Mouse (Mus musculus): Measurements from ENCODE around the gene Sirt1.
"Not testable (repeated sequence)": the region's sequence is repeated elsewhere in the genome, so short reads cannot be mapped to it uniquely, and the experiment has no call there.

Sirt1 gene

DNA sequence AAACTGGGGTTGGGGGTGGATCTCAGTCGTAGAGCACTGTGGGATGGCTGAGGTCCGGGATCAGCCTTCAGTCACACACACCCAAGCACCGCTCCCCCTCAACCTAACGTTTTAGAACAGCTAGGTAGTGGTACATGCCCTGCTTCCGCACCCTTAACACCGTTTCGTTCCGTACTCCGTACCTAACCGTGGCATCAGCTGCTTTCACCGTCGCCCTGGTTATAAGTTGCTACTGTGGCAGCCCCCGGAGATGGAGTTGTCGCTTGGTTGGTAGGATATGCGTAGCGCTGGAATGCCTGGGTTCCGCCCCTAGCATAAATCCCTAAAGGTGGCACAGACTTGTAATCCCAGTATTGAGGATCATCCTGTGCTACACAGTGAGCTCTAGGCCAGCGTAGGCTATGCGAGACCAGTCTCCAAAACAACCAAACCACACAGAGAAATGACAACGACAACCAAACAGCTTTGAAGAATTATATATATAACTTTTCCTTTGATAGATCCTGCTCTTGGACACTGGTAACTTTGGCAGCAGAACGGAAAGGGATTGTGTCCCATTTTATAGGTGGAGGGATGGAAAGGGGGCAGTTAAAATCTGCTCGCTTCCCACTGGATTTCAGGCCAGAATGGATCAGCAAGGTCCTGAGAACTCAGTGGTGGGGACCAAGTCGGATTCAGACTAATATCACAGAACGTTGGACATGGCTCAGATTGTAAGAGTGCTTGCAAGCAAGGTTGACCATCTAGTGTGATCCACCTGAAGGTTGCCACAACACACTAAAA, at the start of gene Sirt1:
Gene Sirt1 (minus strand): TSS at position 207 of the 783 bp plus-strand sequence.
- no peak for DNase-seq (ENCODE audit: low read depth)

DNA sequence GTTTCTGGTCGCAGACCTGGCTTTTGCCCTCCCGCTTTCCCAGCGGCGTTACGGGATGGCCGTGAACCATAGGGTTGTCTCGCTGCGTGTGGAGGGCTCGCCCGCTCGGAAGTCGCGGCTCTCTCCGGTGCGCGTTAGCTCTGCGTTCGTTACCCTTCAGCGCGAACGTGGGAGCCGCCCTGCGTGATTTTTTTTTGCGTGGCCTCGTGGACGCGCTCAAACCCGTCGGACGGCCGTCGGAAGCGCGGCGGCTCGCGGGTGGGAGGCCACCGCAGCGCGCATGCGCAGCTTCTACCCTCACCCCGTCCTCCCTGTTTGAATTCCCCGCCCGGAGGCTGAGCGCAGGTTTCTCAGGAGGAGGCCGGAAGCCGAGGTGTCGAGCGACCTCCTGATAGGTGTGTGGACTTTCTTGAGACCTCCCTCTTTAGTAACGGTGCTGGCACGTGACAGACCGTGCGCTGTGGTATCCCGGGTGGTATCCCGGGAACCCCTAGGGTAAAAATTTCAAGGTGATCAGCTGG, 48.3 kb upstream of the Sirt1 start, which contains the start of gene Ctnna3:
Gene Ctnna3 (plus strand): TSS at position 314 of the 521 bp plus-strand sequence.
- peak; percentile 91 for DNase-seq (ENCODE audit: low read depth)

DNA sequence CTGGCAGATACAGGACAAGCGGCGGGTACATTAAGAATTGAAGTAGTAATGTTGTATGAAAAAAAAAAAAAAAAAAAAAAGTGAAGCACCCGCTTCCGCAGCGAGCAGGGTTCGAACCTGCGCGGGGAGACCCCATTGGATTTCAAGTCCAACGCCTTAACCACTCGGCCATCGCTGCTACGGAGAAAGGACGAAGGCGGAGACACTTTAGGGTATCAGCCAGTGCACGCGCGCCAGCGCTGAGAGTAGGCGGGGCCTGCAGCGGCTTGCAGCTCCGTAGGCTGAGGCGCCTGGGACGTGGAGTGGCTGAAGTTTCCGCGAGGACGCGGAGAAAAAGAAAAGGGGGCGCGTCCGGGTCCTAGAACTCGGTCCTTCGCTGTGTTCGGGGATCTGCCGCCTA, 47.9 kb upstream of the Sirt1 start:
- DNase-seq (ENCODE audit: low read depth): peak; percentile 96

DNA sequence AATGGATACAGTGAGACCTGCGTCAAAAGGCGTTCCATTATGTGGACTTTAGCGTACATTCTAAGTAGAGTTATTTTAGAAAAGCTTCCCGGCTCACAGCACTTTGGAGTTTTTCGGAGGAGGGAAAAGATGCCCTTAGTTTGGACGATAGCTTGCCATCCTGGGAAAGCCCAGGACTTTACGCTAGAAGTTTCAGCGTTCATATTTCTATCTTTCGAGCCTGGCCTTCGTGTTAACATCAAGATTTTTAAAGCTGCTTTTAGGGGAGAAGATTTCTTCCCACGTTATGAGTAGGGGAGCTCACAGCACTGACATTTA, 47.5 kb upstream of the Sirt1 start:
- DNase-seq (ENCODE audit: low read depth): no peak

DNA sequence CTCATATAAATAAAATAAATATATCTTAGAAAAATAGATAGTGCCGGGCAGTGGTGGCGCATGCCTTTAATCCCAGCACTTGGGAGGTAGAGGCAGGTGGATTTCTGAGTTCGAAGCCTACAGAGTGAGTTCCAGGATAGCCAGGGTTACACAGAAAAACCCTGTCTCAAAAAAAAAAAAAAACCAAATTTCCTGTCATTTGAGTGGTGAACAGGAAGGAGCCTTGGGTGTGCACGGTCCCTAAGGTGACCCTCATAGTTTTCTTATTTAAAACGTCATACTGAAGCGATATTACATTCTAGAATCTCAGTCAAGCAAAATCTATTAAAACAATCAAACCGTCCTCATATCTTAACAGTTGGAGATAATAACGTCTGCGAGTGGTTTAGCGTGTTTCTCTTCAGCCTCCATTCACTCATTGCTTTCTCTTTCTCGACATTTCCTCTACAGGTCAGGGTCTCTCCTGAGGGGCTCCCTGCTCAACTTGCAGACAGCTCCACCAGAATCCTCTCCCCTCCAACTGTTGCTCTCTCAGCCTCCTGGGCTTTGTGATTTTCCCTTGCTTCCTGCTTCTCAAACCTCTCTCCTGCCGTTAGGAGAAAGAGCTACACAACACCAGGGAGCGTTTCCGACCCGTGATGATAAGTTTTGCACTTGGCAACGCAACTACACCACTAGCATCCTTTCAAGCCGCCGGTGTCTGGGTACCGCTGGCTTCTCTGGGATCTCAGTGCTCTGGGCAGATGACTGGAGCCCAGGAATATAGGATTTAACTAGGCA, 46.9 kb upstream of the Sirt1 start:
- peak; percentile 59 for DNase-seq (ENCODE audit: low read depth)

DNA sequence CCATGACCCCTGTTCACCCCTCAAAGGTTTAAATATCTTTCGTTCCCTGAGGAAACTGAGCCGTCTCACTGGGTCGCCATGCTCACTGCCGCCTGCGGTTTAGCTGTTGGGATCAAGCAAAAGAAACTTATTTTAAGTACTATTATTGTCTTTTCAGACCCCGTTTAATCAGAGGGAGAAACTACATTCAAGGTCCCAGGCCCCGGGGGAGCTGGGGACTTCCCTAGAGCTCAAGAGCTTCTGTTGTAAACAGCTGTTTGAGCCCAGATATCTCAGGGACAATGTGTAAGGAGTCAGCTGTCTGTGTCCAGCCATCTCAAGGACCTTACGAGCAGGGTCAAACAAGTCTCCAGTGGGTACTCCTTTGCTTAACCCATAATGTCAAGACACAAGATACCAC, 45.6 kb upstream of the Sirt1 start:
- DNase-seq (ENCODE audit: low read depth): no peak

DNA sequence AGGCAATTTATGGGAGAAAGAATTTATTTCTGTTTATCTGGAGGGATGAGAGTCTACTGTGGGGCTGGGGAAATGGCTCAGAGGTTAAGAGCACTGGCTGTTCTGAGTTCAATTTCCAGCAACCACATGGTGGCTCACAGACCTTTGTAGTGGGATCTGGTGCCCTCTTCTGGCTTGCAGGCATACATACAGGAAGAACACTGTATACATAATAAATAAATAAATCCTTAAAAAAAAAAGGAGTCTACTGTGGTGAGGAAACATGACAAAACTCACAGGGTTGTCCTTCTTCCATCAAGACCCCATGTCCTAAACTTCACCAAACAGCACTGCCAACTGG, 42.9 kb upstream of the Sirt1 start:
- DNase-seq (ENCODE audit: low read depth): peak; percentile 77

DNA sequence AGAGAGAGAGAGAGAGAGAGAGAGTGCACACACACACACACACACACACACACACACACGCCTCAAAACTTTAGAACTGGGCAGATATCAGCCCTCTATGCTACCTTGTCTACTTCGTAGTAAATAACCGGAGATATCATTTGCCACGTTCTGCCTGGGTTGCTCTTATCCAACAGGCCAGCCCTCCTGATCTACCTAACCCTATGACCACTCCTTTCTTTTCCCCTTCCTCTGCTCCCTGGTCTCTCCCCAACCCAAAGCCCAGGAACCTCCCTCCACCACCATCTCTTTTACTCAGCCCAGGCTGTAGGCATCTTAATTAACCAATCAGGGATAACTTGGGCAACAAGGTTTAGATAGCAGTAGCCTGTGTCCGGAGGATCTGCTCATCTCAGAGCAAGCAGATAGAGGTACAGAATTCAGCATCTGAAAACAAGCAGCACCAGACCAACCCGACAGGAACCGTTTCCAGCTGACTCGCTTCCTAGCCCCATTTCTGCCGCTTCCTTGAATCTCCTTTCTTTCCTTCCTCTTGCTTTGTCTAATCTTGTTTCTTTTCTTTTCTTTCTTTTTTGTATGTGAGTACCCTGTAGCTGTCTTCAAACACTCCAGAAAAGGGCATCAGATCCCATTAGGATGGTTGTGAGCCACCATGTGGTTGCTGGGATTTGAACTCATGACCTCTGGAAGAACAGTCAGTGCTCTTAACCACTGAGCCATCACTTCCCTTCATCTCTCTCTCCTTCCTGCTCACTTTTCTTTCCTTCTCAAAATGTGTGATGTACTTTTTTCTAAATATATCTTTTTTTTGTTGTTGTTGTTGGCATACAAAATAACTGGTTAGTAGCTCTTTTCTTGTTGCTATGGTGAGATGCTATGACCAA, 42.3 kb upstream of the Sirt1 start:
- DNase-seq (ENCODE audit: low read depth): no peak

DNA sequence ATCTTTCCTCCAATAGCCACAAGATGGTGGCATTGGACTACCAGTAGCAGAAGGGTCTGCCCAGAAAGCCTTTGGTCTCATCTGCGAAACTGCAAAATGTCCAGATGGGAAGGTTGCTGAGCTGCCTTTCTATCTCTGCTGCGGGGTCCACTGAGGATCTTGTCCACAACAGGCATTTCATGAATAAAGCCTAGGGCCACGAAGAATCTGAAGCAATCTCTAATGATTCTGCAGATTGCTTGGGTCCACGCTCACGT, 41.2 kb upstream of the Sirt1 start:
- no peak for DNase-seq (ENCODE audit: low read depth)

DNA sequence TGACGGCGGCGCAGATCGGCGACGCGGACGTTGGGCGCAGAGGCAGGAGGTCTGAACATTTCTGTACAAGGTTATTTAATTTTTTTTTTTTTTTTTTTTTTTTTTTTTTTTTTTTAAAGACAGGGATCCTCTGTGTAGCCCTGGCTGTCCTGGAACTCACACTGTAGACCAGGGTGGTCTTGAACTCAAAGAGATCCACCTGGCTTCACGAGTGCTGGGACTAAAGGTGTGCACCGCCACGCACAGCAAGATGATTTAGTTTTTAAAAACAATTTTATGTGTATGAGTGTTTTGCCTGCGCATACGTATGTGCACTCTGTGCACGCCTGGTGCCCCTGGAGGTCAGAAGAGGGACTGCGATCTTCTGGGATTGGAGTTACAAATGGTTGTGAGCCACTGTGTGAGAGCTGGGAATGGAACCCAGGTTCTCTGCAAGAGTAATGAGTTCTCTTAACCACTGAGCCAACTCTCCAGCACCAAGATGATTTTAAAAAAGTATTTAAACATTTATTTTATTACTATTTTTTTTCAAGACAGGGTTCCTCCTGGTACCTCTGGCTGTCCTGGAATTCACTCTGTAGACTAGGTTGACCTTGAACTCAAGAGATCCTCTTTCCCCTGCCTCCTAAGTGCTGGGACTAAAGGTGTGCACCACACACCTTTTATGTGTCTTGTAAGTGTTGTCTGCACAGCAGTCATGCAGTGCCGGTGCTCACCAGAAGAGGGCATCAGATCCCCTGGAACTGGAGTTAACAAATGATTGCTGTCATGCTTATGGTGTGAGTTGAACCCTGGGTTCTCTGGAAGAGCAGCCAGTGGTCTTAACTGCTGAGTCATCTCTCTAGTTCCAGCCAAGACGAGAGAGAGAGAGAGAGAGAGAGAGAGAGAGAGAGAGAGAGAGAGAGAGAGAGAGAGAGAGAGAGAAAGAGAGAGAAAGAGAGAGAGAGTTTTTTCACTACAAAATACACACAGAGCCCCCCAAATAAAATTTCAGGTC, 40.5 kb upstream of the Sirt1 start, which contains the start of gene Gm7075:
Gene Gm7075 (minus strand): TSS at position 51 of the 997 bp plus-strand sequence.
- peak; percentile 75 for DNase-seq (ENCODE audit: low read depth)

DNA sequence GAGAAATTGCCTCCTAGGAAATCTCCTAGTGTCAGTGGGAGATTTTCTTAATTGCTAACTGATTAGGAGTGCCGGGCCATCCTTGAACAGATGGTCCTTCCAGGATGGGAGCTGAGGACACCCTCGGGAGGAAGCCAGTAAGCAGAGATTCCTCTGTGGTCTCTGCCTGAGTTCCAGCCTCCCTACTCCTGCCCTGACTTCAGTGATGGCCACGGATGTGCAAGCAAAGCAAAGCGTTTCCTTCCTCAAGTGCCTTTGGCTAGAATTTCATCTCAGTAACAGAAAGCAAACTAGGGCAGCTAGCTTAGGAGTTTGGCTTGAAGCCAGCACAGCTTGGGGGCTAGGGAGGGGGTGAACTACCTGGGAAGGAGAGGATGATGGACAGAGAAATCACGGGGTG, 35.6 kb upstream of the Sirt1 start:
- no peak for DNase-seq (ENCODE audit: low read depth)

DNA sequence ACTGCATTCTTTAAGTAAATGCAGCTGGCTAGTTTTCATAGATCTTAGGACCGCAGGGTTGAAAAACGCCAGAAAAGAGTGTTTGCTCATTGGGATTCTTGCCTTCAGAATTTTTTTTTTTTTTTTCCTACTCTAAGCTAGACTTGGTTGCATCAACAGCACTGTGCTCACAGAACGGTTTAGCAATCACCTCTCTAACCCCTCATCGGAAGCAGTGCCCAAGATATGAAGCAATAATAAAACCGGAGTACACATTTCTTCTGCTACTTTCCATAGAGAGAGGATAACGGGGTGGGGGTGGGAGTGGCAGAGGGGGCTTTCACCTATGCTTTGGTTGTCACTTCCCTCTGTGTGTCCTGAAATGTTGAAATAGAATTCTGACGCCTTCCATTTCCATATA, 34.3 kb upstream of the Sirt1 start:
- DNase-seq (ENCODE audit: low read depth): peak; percentile 70

DNA sequence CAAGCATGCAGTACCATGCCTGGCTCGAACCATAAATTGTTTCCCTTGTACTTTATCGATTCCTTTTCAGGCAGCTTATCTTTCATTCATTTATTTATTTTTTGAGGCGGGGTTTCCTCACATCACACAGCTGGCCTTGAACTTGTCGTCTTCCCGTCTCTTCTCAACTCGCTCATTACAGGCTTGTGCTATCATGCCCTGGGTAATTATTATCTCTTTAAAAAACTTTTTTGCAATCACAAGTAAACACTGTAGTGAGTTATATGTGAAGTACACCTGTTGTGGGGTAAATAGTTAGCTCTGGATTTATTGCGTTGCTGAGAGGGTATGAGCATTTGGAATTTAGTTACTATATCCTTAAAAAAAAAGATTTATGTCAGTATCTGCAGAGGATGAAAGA, 33.8 kb upstream of the Sirt1 start:
- DNase-seq (ENCODE audit: low read depth): no peak

DNA sequence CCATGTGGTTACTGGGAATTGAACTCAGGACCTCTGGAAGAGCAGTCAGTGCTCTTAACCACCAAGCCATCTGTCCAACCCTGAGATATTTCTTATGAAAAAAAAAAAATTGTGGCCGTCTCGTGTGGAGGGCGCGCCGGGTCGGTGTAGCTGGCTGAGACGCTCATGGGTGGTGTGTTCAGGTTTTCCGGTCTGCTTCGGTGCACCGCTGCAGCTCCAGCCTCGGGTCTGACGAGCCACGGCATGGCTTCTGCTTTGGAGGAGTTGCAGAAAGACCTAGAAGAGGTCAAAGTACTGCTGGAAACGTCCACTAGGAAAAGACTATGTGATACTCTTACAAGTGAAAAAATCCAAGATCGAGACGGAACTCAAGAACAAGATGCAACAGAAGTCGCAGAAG, 31.3 kb upstream of the Sirt1 start:
- DNase-seq (ENCODE audit: low read depth): no peak

DNA sequence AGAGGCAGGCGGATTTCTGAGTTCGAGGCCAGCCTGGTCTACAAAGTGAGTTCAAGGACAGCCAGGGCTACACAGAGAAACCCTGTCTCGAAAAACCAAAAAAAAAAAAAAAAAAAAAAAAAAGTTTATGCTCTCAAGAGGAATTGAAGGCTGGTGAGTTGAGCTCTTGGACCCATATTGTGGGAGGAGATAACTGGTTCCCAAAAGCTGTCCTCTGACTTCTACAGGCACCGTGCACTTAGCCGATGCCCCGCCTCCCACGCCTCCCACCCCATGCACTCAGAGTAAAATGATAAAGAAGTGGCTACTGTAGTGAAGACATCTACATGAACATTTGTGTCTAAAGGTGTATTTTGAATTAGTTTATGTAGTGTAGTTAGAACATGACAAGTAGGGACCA, 30.2 kb upstream of the Sirt1 start:
- DNase-seq (ENCODE audit: low read depth): not testable (repeated sequence)

DNA sequence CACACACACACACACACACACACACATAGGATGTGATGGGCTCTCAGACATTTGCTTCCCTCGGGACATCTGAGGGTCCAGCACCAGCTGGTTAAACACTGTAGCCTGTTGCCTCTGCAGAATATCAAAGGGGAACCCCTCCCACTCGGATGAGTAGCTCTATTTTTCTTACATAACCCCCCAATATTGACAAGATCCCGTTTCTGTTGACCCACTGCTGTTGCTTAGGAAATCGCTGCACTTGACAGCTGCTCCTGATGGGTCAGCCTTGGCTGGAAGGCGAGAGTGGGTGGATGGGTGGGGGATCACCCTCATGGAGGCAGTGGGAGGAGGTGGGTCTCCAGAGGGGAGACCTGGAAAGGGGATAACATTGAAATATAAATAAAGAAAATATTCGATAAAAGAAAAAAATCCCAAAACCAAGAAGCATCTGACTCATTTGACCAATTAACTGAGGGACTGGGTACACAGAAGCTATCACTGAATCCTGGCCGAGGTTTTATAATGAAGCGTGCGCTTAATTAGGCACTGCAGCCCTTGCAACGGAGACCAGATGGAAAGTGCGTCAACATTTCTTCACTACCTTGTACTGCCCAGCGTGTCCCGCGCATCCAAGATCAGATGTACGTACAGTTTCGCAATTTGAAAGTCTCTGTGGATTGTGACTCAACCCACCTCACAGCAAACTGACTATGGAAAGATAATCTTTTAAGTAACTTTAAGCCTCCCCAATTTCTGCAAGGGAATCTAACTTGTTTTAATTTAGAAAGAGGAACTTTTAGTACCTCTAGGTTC, 28.9 kb upstream of the Sirt1 start:
- DNase-seq (ENCODE audit: low read depth): peak; percentile 74

DNA sequence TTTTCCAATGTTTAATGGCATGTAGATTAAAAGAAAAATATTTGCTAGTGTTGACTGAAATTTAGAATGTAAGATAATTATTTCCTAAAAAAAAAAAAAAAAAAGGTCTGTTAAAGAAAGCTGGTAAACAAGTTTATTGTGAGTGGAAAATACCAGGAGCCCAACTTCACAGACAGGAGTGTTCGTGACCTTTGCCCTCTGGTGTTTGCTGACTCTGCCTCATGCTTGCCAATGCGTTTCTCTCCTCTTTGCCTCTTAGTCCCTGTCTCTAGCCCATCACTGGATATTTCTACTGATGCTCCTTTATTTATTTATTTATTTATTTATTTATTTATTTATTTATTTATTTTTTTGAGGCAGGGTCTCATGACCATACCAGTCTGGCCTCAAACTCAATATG, 22.1 kb upstream of the Sirt1 start:
- DNase-seq (ENCODE audit: low read depth): no peak

DNA sequence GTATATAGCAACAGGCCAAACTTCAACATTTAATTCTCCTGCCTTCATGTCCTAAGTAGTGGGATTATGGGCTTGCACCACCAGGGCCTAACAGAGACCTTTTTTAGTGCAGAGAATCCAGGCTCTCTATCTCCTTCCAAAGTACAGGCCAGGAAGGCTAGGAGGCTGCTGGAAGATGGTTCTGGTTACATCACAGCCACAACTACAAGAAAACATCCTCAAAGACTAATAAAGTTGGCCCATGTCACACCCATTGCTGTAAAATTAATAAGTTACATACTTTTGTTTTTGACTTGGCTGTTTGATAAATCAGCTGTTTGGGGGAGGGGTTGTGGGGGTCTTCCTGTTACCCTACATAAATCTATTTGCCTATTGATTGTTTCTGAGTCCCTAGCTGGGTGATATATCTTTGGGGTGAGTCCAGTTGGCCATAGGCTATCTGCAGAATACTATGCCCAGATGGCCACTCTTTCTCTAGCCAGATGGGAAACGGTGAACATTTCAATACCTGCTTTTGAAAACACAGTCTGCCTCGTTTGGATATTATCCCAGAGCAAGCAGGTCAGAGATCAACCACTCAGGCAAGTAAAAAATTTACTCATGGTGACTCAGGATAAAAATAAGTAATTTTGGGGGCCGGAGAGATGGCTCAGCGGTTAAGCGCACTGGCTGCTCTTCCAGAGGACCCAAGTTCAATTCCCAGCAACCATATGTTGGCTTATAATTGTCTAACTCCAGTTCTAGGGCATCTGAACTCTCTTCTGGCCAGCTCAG, 21.4 kb upstream of the Sirt1 start:
- DNase-seq (ENCODE audit: low read depth): no peak

DNA sequence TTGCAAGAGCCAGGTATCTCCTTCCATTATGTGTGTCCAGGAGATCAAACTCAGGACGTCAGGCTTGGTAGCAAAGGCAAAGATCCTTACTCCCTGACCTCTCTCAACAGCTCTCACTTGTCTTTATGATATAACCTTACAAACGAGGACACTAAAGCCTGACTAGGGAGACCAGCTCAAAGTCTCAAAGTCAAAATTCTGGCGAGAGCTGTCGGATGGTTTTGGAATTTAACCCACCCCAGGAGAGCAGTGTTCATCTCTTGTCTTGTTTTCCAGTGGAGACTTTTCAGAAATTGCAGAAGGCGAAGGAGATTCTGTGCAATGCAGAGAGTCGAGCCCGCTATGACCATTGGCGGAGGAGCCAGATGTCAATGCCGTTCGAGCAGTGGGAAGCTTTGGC, 15.5 kb upstream of the Sirt1 start:
- DNase-seq (ENCODE audit: low read depth): no peak

DNA sequence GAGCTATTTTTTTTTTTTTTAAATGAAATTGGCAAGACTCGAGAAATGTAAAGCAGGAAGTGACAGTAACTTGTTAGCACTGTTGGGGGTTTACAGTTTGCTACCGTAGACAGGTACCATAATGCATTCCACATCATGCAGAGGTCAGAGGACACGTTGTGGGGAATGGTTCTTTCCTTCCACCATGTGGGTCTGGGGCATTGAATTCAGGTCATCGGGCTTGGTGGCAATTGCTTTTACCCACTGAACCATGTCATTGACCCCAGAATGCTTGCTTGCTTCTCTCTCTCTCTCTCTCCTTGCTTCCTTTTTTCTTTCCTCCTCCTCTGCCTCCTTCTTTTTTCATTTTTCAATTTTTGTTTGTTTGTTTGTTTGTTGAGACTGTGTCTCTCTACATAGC, 7.4 kb upstream of the Sirt1 start:
- DNase-seq (ENCODE audit: low read depth): no peak
